Mouse (Mus musculus) Muller cell, postnatal 12 days (primary cell): Measurements from ENCODE around the gene Sik2.
A peak's percentile ranks its signal among the peaks of the same experiment; 100 is the strongest.

ENCODE experiments used
- DNase-seq: peaks from one replicate; pipeline ENCODE4 v3.0.0-alpha.2; 2015; ENCODE audit errors: inconsistent ontology term

The Sik2 gene

DNA sequence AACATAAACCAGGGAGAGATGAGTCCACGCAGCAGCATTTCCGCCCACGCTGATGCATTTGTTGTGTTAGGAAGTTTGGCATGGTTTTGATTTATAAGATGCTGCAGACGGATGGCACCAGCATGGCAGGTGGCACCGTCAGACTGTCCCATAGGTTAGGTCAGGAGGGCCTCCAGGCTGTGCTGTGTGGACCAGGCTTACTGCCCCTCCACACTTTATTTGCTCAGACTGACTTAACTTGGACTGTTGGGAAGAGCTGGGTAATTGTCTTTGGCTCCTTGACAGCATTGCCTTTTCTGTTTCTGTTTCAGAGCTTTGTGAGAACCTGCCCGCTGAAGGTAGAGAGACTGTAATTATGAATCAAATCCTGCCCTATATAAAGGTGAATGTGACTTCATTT lies 141.9 kb downstream of the Sik2 start:
- no peak for DNase-seq

GRCm38 (mm10) chr9:50865803-50866202 lies 143.1 kb downstream of the Sik2 start:
- no peak for DNase-seq

GRCm38 (mm10) chr9:50864877-50865276 lies 144.0 kb downstream of the Sik2 start:
- no peak for DNase-seq

DNA sequence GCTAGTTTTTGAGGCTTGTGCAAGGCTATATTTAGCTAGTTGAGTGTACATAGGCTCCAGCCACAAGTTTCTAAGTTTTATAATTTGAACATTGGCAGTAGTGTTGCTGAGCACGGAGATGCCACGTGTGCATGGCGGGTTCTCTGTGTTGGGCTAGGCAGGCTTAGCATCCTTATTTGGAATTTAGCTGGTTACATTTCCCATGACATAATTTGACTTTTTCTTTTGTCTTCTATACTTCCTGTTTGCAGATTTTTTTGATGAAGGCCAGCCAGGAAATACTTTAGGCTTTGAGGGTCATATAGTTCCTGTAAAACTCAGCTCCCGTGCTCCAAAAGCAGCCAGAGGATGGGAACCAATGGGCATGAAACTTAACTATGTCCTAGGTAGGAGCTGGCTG lies 145.0 kb downstream of the Sik2 start:
- DNase-seq, result no peak

DNA sequence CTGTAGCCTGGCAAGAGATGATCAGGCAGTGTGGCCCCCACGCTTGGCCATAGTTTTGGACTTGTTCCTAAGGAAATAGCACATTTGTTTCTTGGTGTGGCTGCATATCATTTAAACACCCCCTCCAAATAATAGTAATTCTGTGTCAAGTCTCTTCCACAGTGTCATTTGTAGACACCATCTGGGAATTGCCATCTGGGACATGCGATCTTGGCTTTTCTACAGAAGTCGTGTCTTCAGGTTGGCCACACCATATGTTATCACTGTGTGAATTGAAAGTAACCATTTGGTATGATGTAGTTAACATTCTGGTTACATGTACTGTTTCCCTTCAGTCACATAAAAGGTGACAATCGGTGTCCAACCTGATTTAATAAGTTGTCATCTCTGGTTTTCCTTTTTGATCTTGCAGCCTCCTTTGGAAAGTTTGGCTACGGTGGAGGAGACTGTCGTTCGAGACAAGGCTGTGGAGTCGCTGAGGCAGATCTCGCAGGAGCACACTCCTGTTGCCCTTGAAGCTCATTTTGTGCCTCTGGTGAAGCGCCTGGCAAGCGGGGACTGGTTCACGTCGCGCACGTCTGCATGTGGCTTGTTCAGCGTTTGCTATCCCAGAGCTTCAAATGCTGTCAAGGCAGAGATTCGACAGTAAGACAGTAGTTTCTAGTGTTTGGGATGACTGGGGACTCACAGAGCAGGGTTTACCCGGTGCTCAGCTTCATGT lies 147.6 kb downstream of the Sik2 start:
- DNase-seq, result no peak

GRCm38 (mm10) chr9:50858681-50859080 lies 150.2 kb downstream of the Sik2 start:
- DNase-seq, result no peak

DNA sequence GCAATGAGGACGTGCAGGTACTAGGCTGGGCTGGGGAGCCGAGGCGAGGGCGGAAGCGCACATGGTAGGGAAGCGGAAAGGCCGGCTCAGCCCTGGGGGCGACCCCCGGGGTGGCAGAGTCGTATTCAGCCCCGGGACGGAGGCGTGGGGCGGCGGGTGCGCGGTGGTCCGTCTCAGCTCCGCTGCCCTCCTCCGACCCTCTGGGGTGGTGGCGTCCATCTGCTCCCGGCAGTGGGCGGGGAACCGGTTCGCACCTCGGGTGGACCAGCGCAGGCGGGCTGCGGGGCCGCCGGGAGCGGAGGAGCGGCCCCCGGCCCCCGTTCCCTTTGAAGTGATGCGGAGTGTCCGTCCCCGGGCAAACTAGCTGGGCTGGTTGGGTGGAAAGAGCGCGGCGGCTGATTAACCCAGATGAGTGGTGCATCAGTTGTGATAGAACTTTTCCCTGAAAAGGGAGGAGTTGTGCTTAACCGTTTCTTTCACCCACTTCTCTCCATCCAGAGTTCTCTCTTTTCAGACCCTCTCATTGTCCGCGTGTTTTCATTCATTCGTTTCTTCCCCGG lies 151.7 kb downstream of the Sik2 start:
- DNase-seq, result peak; percentile 68

- DNase-seq, result peak; percentile 95
Measured at GRCm38 (mm10) chr9:50856341-50857081, 152.4 kb downstream of the Sik2 start.

DNA sequence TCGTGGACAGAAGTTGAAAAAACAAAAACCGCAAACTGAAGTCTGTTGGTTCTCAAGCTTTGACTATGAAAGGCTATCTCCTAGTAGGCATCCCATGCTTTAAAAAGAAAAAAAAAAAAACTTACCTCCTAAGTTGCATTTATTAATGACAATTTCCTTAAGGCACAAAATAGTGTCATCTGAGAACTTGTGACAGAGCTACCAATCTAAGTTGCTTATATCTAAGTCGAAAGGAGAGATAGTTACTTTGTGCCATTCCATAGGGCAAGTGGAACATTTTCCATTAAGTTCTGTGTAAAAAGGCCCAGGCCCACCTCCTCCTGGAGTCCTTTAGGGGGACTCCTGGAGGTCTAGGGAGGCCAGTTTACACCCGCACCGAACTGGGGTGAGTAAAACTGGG lies 153.1 kb downstream of the Sik2 start:
- no peak for DNase-seq

DNA sequence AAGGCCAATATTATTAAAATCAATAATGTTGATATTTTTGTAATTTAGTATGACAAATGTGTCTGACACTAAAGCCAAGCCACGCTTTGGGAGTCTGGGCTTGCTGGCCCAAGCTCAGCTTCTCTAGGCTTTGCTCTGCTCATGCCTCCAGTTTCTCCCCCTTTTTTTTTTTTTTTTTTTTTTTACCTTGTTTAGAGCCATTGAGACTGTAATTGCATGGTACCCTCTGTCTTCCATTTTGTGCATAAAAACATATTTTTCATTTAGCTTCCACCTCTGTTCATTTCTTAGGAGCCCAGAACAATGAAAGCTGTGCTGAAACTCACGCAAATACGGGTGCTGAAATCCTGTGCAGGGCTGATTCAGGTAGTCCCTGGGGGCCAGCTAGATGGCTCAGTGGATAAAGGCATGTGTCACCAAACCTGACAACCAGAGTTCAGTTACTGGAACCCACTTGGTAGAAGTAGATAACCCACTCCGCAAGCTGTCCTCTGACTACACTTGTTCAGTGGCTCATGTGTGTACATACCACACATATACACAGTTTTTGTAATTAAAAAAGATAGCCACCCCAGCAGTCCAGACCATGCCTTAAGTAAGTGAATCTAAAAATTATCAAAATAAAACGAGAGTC lies 153.6 kb downstream of the Sik2 start:
- DNase-seq, result no peak

DNA sequence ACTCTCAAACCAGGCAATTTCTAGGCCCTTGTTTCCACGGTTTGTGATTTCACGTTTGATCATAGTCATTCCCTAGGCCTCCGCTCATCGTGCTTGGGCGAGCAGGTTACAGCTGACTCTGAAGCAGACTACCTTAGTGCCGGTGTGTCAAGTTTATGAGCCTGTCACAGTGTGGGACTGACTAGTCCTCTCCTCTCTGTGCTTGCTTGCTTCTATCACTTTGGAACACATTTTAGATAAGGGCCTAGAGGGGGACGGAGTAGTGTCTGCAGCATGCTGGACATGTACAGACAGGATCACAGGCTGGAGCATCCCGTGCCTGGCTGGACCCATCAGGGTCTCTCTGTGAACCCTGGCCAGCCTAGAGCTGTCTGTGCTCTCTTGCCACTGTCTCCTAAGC lies 154.5 kb downstream of the Sik2 start:
- no peak for DNase-seq

DNA sequence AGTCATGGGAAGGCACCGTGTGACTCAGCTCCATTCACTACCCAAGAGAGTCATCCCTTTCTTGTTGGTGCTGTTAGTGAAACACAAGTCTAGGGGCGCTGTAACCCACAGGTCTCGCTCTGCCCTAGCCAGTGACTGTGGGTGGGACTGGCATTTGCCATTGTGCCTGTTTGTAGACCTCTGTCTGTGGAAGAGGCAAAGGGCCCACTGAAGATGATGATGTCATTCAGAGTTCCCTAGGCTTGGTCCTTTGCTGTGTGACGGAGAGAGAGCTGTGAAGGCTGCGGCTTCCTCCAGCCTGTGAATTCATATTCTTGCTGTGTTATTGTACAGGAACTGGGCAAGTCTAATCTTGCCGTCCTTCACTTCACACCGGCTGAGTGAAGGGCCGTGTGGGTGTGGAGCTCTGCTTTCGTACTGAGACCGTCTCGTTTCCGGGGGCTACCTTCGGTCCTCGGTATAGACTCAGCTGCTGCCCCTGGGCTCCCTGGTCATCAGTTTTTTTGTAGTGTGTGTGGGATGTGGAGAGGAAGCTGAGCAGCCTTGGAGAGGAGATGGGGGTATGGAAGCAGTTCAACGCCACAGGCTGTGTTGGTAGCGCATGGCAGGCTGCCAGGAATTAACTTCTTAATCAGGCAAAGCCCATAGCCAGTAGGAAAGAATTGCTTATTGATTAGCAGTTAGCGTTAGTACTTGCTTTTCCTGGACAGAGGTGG lies 156.1 kb downstream of the Sik2 start:
- DNase-seq, result no peak

GRCm38 (mm10) chr9:50850713-50851112 lies 158.2 kb downstream of the Sik2 start:
- DNase-seq, result peak; percentile 78

DNA sequence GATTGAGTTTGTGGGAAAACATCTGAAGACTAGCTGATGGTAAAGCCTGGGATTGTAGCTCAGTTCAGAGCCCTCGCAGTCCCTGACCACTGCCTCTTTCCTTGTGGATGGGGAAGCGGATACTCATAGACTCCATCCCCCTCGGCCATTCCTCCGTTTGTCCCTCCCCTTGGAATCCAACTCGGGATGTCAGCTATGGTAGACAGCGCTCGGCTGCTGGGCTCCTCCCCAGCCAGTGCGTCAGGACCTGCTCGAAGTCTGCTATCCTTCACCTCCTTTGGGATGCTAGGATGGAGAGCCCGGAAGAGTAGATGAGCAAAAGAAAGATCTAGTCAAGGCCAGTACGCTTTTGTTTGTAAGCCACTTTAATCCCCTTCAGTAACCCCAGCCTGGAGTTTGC lies 158.6 kb downstream of the Sik2 start:
- peak; percentile 48 for DNase-seq

GRCm38 (mm10) chr9:50849755-50850154 lies 159.1 kb downstream of the Sik2 start:
- DNase-seq, result no peak

- peak; percentile 62 for DNase-seq
Measured at GRCm38 (mm10) chr9:50849249-50849648, 159.6 kb downstream of the Sik2 start.

DNA sequence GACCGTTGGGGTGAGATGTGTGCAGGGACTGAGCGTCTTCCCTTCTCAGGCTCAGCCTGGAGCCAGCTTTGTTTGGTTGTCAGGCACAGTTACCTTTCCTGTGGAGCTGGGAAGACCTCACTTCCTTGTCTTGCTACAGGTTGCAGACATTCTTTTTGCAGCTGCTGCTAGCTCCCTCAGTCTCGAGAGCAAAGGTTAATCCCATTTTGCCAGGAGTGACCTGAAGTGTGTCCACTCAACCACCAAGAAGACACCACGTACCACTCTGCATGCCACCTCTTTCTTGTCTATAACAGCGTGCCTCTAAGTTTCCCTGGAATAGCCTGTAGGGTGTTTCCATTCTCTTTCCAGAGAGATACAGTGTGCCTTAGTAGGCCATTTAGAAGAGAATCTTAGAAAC lies 160.1 kb downstream of the Sik2 start:
- no peak for DNase-seq

DNA sequence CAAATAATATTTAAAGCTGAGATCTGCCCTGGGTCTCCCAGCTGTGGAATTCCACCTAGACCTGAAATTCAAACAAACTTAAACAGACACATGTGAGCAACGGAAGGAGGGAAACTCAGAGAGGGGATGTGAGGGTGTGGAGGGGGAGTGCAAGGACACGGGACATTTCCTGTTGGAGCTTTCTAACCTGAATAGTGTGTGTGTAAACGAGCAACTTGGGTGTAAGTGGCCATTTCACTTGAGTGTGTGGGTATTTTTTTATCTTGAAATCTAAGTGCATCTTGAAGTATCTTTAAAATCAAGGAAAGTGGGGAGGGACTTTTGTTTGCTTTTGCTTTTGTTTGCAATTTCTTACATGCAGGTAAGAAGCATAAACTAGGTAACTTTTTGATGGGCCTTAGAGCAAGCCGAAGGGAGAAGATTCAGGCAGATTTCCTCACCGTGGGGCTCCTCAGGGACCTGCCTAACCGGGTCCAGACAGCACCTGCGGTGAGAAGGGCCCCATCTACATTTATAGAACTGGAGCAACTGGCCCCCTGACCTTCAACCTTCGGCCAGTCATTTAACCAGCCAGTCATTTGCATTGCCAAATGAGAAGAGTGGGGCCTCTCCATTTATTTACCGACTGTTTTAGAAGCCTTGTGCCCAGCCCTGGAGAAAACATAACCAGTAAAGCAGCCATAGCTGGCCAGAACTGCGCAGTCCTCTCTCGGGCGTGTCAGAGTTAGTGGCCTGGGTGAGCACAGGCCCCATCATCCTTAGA lies 161.1 kb downstream of the Sik2 start:
- DNase-seq, result no peak

- no peak for DNase-seq
Measured at GRCm38 (mm10) chr9:50847133-50847532, 161.7 kb downstream of the Sik2 start.

DNA sequence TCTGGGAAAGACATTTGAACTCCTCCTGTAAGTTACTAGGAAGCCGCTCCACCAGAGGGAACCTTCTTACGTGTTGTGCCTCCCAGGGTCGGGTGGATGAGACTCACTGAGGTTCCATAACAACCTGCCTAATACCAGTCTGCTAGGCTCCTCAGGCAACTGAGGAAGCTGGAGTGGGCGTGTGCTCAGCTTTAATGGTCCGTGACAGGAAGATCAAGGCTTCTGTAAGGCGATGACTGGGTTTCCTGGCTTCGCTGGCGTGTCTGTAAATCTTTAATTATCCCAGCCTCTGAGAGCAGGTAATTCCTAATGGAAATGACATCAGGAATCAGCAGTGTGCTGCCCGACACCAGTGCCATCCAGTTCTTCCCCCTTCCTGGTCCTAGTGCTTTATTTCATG lies 163.3 kb downstream of the Sik2 start:
- DNase-seq, result no peak

GRCm38 (mm10) chr9:50845081-50845480 lies 163.8 kb downstream of the Sik2 start, which contains the start of gene Ppp2r1b:
Ppp2r1b (plus strand) TSS chr9:50845301.
- no peak for DNase-seq
